Mouse (Mus musculus) E14TG2a.4 (cell line): Measurements from ENCODE around the gene Pemt.

Experiments used
- CTCF ChIP-seq: conservative IDR thresholded peaks from 2 replicates; pipeline ENCODE4 v1.5.1; 2014; ENCODE audit warnings: low read length
- NANOG ChIP-seq: IDR thresholded peaks from 2 replicates; pipeline ENCODE4 v1.6.1; 2014; ENCODE audit warnings: borderline replicate concordance, low read length, mixed read lengths
- POU5F1 ChIP-seq: IDR thresholded peaks from 2 replicates; pipeline ENCODE4 v1.6.1; 2014; ENCODE audit warnings: low read length, borderline replicate concordance

GRCm38 (mm10) chr11:60026166-60026565, 20.1 kb downstream of the Pemt start:
- no peak for TF ChIP-seq CTCF
- no peak for TF ChIP-seq NANOG
- no peak for TF ChIP-seq POU5F1
